Mouse (Mus musculus): ENCODE measurements around the gene 4933402N22Rik.
"Not testable (repeated sequence)": the region's sequence is repeated elsewhere in the genome, so short reads cannot be mapped to it uniquely, and the experiment has no call there.

Gene 4933402N22Rik

DNA sequence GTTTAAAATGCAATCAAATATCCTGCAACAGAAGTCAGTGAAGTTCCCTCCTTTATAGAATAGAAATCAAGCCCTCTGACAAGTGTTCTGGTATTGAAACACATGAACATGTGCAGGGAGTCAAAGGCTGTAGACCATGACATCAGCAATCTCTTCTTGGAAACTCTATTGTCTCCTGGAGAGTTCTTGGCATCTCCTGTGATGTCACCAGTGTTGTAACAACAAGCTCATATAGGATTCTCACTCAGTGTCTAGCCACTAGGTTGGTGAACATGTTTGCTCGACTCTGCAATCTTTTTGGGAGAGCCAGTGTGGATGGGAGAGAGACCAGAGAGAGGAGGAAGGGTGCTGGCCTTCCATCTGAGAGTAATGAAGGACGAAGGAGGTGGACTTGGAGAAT lies at the start of gene 4933402N22Rik:
TSS of gene 4933402N22Rik (plus strand) at position 301 of the 400 bp plus-strand sequence.
- DNase-seq (ENCODE audit: low read depth, low spot score) = not testable (repeated sequence)

DNA sequence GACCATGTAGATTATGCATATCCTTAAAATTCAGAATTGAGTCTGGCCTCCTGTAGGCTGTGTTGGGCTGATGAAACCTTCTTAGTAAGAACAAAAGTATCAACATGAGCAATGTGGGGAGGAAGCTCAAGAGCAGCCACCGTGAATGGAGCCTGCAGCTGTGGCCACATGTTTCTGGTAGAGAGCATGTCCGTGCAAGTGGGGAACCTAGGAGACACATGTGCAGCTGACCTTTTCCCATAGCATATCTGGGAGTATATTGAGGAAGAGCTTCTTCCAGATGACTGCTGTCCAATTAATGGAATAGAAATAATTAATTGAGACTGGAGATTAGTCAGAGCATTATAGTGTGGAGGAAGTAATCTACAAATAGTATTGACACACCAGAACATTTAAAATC lies 5.9 kb downstream of the 4933402N22Rik start:
- DNase-seq (ENCODE audit: low read depth, low spot score) = not testable (repeated sequence)

All from R1 (cell line).